Mouse (Mus musculus): ENCODE results near the gene Prickle2.

The Prickle2 gene

DNA sequence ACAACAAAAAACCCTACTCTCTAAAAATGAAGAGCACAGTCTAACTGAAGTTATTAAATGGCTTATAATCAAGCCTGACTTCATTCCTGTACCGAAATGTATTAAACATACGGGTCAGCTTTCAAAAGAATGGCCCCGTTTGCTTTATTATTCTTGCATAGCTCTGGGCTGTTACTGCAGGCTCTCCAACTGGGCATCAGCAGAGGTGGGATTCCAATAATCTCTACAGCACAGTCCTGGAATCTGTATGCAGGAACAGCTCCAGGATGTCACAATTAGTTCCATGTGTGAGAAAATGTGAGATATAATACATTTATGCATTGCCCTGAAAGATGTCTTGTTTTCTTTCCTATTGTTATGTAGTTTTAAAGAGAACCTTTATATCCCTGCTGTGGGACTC, 38.4 kb downstream of the Prickle2 start:
- DNase-seq (ENCODE audit: low read depth, low spot score), result no peak

DNA sequence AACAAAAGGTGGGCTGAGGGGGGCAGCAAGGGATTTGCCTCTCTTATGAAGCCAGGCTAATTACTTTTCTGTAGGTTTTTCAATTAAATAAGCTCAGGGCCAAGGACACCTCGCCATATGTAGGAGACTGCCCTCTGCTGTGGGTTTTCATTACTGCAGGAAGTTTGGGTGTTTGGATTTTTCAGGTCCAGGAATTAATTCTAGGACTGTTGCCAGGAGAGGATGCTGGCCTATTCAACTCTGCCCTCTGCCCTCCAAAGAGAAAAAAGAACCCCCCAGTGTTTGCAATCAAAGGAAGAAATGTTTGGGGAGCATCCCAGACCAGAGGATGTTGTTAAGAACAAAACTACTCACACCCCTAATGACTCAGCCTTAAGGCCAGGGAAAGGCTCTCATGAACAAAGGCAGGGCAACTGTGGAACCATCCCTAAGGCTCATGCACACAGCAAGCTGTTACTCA, 40.4 kb downstream of the Prickle2 start:
- DNase-seq (ENCODE audit: low read depth, low spot score), result no peak

DNA sequence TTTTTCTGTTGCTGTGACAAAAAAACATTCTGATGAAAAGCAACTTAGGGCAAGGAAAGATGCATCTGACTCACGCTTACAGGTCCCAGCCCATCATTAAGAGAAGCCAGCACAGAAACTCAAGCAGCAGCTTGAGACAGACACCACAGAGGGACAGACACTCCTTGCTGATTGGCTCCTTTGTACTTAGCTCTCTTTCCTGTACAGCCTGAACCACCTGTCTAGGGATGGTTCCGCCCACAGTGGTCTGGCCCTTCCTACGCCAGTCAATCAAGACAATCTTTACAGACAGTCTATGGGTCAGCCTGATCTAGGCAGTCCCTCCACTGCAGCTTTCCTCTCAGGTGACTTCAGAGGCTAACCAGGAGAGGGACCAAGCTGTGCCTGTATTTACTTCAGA, 42.1 kb downstream of the Prickle2 start:
- no peak for DNase-seq (ENCODE audit: low read depth, low spot score)

DNA sequence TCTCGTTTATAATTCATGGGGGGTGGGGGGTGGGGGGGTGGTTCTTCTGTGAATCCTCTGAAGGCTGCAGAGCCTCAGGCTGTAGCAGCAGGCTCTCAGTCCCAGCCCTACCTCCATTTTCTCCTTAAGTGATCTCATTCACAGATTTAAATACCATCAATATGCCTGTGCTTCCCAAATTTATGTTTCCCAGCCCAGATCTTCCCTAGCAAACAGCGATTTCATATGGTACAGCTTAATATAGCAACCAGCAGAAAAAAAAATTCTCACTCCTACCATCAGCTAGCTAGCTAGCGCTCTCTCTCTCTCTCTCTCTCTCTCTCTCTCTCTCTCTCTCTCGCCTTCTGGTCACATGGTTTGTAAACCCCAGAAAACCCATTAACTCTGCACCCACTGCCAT, 42.5 kb downstream of the Prickle2 start:
- no peak for DNase-seq (ENCODE audit: low read depth, low spot score)

GRCm38 (mm10) chr6:92649063-92649462, 56.9 kb downstream of the Prickle2 start:
- no peak for DNase-seq (ENCODE audit: low read depth, low spot score)

- DNase-seq (ENCODE audit: low read depth, low spot score), result no peak
Observed at GRCm38 (mm10) chr6:92648571-92648970, 57.4 kb downstream of the Prickle2 start.

DNA sequence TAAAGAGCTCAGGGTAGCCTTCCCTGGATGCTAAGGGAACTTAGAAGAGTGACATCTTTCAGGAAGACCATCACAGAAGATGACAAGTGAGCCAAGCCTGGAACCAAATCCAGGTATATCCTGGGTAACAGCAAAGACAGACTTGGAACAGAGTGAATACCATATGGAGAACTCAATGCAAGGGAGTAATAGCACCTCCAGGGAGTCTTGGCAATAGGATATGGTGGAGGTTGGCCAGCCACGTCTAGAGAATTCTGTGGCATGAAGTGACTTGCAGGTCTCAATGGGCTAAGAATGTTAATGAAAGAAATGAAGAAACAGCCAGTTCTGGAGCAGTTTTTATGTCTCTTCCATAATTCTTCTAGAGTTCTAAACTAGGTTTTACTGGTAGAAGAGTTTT, 63.0 kb downstream of the Prickle2 start:
- no peak for DNase-seq (ENCODE audit: low read depth, low spot score)

DNA sequence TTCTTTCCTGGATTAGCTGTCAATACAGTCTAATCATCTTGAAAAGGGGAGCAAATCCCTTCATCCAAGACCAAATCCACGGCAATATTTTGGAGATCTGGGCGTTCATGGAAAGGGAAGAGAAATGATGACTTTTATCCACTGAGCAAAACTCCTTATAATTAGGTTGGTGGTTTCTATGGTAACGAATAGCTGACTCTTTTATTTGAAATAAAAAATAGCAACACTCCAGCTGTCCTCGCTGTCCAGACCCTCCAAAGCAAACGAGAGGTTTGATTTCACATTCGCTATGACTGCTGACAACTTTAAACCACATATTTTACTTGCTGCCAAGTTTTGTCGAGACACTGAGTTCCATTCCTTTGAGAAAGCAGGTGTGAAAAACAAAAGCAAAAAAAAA, 64.0 kb downstream of the Prickle2 start:
- DNase-seq (ENCODE audit: low read depth, low spot score), result peak; percentile 40

DNA sequence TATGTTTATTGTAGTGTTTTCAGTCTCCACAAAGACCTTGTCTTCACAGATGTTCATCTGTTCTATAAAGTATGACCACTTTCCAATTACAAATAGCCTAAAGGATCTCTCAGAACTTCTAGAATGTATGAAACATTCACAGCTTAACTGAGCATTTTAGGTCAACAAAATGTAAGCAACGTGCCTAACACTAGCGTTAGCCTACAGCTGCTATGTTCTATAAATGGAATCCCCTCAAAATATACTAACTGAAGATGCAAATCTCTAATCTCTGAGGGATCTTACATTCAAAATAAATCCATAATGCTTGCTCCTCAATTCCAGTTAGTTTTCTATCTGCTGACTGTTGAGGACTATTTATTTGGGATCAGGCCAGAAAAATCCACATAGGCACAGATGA, 65.1 kb downstream of the Prickle2 start:
- DNase-seq (ENCODE audit: low read depth, low spot score), result no peak

- no peak for DNase-seq (ENCODE audit: low read depth, low spot score)
Observed at GRCm38 (mm10) chr6:92636431-92636830, 69.5 kb downstream of the Prickle2 start.

DNA sequence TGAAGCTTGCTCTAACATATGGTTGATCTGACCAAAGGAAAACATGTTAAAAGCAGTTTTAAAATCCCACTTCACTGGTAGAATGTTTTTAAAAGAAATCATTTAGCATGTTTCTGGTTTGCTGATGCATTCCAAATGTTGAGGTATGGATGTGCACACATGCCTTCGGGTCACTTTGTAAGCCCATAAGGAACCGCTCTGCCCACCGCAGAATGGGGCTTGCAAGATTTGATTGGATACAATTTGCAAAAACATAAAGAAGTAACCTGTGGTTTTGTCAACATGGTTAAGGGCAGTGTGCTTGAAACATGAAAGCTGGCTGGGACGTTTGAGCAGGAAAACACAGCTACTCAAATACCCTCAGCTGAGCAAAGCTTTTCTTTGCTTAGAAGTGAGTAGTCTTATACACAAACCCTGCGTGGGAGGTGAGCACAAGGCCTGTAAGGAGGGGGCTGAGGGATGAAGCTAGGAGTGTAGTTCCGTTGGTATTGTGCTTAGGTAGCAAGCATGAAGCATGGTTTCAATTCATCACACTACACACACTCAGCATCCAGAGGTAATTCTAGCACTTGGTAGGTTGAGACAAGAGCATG, 71.0 kb downstream of the Prickle2 start:
- DNase-seq (ENCODE audit: low read depth, low spot score), result no peak

DNA sequence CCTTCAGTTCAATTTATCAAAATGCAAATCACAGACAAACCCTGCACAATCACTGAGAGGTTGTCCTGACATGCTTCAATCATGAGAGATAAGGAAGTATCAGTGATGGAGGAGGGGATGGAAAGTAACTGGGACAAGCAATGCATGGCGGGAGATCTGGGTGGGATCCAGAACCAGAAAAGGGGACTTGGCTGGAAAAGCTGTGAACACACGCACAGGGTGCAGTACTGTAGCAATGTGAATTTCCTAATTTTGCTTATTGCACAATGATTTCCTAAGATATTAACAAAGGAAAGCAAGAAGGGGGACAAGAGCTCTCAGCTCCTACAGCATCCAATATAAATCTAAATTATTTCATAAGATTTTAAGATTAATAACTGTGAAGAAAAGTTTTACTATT, 75.0 kb downstream of the Prickle2 start:
- DNase-seq (ENCODE audit: low read depth, low spot score), result no peak

- DNase-seq (ENCODE audit: low read depth, low spot score), result no peak
Observed at GRCm38 (mm10) chr6:92627711-92628110, 78.2 kb downstream of the Prickle2 start.

DNA sequence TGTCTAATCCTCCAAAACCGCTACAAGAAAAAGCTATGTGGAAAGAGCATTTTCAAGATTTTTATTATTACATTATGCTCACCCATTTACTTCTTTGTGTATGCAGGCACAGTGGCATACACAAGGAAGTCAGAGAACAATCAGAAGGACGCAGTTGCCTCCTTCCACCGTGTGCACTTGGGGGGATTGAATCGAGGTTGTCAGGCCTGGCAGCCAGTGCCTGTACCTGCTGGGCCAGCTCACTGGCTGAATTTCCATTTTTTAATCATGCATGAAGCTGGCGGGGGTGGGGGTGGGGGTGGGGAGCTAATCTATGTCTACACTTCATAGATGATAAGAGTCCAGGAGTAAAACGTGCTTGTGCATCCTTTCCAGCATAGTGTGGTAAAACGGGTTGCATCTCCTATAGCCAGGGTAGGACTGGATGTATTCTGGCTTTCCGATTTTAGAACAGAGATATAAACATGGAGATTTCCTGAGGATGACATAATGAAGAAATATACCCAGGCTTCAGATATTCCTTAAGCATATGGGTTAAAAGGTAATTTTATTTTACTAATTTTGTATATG, 78.8 kb downstream of the Prickle2 start:
- DNase-seq (ENCODE audit: low read depth, low spot score), result no peak

- no peak for DNase-seq (ENCODE audit: low read depth, low spot score)
Observed at GRCm38 (mm10) chr6:92625923-92626322, 80.0 kb downstream of the Prickle2 start.

DNA sequence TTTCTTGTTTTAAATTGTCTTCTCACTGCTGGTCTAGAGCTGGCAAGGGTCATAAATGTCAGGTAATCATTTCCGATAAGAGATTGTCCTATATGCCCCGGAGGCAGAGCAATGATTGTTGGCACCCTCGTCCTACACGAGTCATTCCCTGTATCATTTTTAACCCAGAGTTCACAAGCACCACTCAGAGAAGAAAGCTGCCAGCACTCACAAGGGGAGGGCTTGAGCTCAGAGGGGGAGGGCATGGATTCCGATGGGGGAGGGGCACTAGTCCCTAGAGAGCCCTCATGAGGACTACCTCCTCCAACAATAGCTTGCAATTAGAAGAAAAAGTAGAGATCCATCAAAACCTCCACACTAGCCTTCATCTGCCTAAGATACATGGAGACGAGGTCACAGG, 81.6 kb downstream of the Prickle2 start:
- no peak for DNase-seq (ENCODE audit: low read depth, low spot score)

GRCm38 (mm10) chr6:92617183-92617582, 88.8 kb downstream of the Prickle2 start:
- no peak for DNase-seq (ENCODE audit: low read depth, low spot score)

- DNase-seq (ENCODE audit: low read depth, low spot score), result no peak
Observed at GRCm38 (mm10) chr6:92614771-92615170, 91.2 kb downstream of the Prickle2 start.

DNA sequence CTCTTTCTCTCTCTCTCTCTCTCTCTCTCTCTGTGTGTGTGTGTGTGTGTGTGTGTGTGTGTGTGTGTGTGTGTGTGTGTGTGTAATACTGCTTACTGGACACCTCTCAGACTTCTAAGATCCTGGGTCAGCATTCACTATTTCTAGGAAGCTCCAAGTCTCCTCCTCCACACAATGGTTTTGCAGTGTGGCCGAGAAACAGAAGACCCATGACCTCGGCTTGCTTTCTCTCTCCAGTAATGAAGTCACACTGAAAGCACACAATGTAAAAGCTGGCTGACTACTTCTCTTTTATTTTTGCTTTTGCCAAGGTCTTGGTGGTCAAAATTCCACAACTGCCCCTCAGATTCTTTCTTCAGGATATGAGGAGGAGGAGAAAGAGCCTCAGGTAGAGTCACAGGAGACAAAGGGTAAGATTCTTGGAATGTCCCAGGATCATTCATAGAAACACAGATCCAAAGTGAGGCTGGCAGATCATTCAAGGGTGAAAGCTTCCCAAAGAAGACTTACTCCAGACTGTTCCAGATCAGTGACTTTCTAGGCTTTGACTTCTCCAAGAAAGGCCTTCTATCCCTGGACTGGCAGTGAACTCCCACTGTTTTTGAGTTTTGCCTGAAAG, 93.7 kb downstream of the Prickle2 start:
- DNase-seq (ENCODE audit: low read depth, low spot score), result no peak

- peak; percentile 28 for DNase-seq (ENCODE audit: low read depth, low spot score)
Observed at GRCm38 (mm10) chr6:92609682-92610235, 96.2 kb downstream of the Prickle2 start.

DNA sequence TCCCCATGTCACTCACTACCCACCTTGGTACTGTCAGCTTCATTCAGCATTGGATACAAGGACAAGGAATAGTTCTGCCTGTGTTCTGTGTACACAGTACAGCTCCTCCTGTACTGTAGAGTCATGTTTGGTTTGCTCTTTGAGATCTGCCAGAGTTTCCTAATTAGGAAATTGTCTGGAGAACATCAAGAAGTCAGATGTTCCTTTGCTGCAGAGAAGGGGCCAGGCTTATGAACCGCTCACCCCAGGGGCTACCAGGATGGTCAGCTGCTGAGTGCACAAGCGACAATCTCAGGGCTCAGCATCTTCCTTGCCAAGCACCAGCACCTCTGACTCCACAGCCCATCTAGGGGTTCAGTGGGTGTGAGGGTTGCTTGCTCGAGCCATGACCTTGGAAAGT, 96.9 kb downstream of the Prickle2 start:
- DNase-seq (ENCODE audit: low read depth, low spot score), result no peak

- DNase-seq (ENCODE audit: low read depth, low spot score), result no peak
Observed at GRCm38 (mm10) chr6:92605156-92605555, 100.8 kb downstream of the Prickle2 start.

- no peak for DNase-seq (ENCODE audit: low read depth, low spot score)
Observed at GRCm38 (mm10) chr6:92596340-92596739, 109.6 kb downstream of the Prickle2 start.
